Mouse (Mus musculus): ENCODE measurements at regions not wholly inside any gene's neighbourhood (a gene's known extent, or its start where the extent isn't known, plus 50 kb on each side); places are given as distances from the start of the nearest gene placed in this dataset.
A peak's percentile ranks its signal among the peaks of the same experiment; 100 is the strongest.
"Not testable (repeated sequence)": the region's sequence is repeated elsewhere in the genome, so short reads cannot be mapped to it uniquely, and the experiment has no call there.

- no peak for DNase-seq (ENCODE audit: low read depth, low spot score)
Observed at GRCm38 (mm10) chr3:152040751-152041150, 125.3 kb downstream of the Gipc2 start.

GRCm38 (mm10) chr3:152036819-152037218 is 129.2 kb downstream of the Gipc2 start:
- DNase-seq (ENCODE audit: low read depth, low spot score), result not testable (repeated sequence)

- DNase-seq (ENCODE audit: low read depth, low spot score), result no peak
Observed at GRCm38 (mm10) chr3:152035416-152035815, 130.6 kb downstream of the Gipc2 start.

GRCm38 (mm10) chr3:152034686-152035085 is 131.3 kb downstream of the Gipc2 start:
- no peak for DNase-seq (ENCODE audit: low read depth, low spot score)

GRCm38 (mm10) chr3:152034221-152034620 is 131.8 kb downstream of the Gipc2 start:
- no peak for DNase-seq (ENCODE audit: low read depth, low spot score)

GRCm38 (mm10) chr3:152032663-152033318 is 133.2 kb downstream of the Gipc2 start:
- no peak for DNase-seq (ENCODE audit: low read depth, low spot score)

GRCm38 (mm10) chr3:152028695-152029094 is 137.3 kb downstream of the Gipc2 start:
- DNase-seq (ENCODE audit: low read depth, low spot score), result no peak

GRCm38 (mm10) chr3:152026034-152026433 is 140.0 kb downstream of the Gipc2 start:
- DNase-seq (ENCODE audit: low read depth, low spot score), result no peak

GRCm38 (mm10) chr3:152025122-152025521 is 140.9 kb downstream of the Gipc2 start:
- peak; percentile 74 for DNase-seq (ENCODE audit: low read depth, low spot score)

GRCm38 (mm10) chr3:152006747-152007146 is 159.3 kb downstream of the Gipc2 start:
- no peak for DNase-seq (ENCODE audit: low read depth, low spot score)

GRCm38 (mm10) chr3:152005366-152006025 is 160.5 kb downstream of the Gipc2 start:
- DNase-seq (ENCODE audit: low read depth, low spot score), result no peak

- no peak for DNase-seq (ENCODE audit: low read depth, low spot score)
Observed at GRCm38 (mm10) chr3:152004411-152004955, 161.5 kb downstream of the Gipc2 start.

GRCm38 (mm10) chr3:151997534-151998107 is 160.2 kb upstream of the Ptgfr start:
- DNase-seq (ENCODE audit: low read depth, low spot score), result no peak

GRCm38 (mm10) chr3:151997111-151997510 is 159.7 kb upstream of the Ptgfr start:
- DNase-seq (ENCODE audit: low read depth, low spot score), result no peak

- DNase-seq (ENCODE audit: low read depth, low spot score), result no peak
Observed at GRCm38 (mm10) chr3:151988221-151988620, 150.8 kb upstream of the Ptgfr start.

GRCm38 (mm10) chr3:151978136-151978535 is 140.7 kb upstream of the Ptgfr start:
- no peak for DNase-seq (ENCODE audit: low read depth, low spot score)

GRCm38 (mm10) chr3:151977651-151978050 is 140.2 kb upstream of the Ptgfr start:
- no peak for DNase-seq (ENCODE audit: low read depth, low spot score)

GRCm38 (mm10) chr3:151949865-151950264 is 112.4 kb upstream of the Ptgfr start:
- DNase-seq (ENCODE audit: low read depth, low spot score), result no peak

- DNase-seq (ENCODE audit: low read depth, low spot score), result no peak
Observed at GRCm38 (mm10) chr3:151948015-151948645, 110.7 kb upstream of the Ptgfr start.

GRCm38 (mm10) chr3:151945916-151946315 is 108.5 kb upstream of the Ptgfr start:
- DNase-seq (ENCODE audit: low read depth, low spot score), result no peak

- DNase-seq (ENCODE audit: low read depth, low spot score), result peak; percentile 5
Observed at GRCm38 (mm10) chr3:151943542-151943941, 106.1 kb upstream of the Ptgfr start.

- DNase-seq (ENCODE audit: low read depth, low spot score), result no peak
Observed at GRCm38 (mm10) chr3:151938472-151939029, 101.1 kb upstream of the Ptgfr start.

Data from forelimb bud, embryonic 11.5 days (tissue).